Mouse (Mus musculus) lung, embryonic 14.5 days (tissue): ENCODE data around the gene Nf1. TPM values are rescaled to one million over a fixed set of nuclear protein-coding genes. Genes with fewer than 3 reads are reported as not detected.

Experiments used
- ATAC-seq: fragments of 200-750 bp; cut with Nextera tagmentation; 2 replicates; pipeline ENCODE4 v1.8.0; 2017; ENCODE audit warnings: mild to moderate bottlenecking, moderate TSS enrichment, moderate library complexity; ENCODE audit not compliant: insufficient read depth
- DNase-seq: peaks from one replicate; pipeline ENCODE4 v3.0.0-alpha.2; 2015
- H3K27ac ChIP-seq: fragments of 300-500 bp; sonication (generic); 2 replicates; pipeline ENCODE4 v1.5.1; 2014; ENCODE audit warnings: low read depth, mild to moderate bottlenecking, moderate library complexity
- H3K27me3 ChIP-seq: fragments of 300-500 bp; sonication (generic); 2 replicates; pipeline ENCODE4 v1.6.1; 2014; ENCODE audit warnings: low read length, control low read depth; ENCODE audit not compliant: insufficient read depth
- H3K36me3 ChIP-seq: fragments of 300-500 bp; sonication (generic); 2 replicates; pipeline ENCODE4 v1.6.1; 2014; ENCODE audit warnings: control low read depth; ENCODE audit not compliant: insufficient read depth
- H3K4me1 ChIP-seq: fragments of 300-500 bp; sonication (generic); 2 replicates; pipeline ENCODE4 v1.6.1; 2014; ENCODE audit warnings: antibody characterized with exemption, control low read depth; ENCODE audit not compliant: insufficient read depth
- H3K4me2 ChIP-seq: fragments of 300-500 bp; sonication (generic); 2 replicates; pipeline ENCODE4 v1.6.1; 2014; ENCODE audit warnings: mild to moderate bottlenecking
- H3K4me3 ChIP-seq: fragments of 300-500 bp; sonication (generic); 2 replicates; pipeline ENCODE4 v1.5.1; 2014; ENCODE audit warnings: low read depth, low read length
- H3K9ac ChIP-seq: fragments of 300-500 bp; sonication (generic); 2 replicates; pipeline ENCODE4 v1.6.1; 2014
- H3K9me3 ChIP-seq: fragments of 300-500 bp; sonication (generic); 2 replicates; pipeline ENCODE4 v1.6.1; 2016; ENCODE audit warnings: low read depth, low read length, control low read depth
- CTCF ChIP-seq: IDR thresholded peaks from 2 replicates; pipeline ENCODE4 v1.5.1; 2016; ENCODE audit warnings: antibody characterized with exemption, low read depth
- WGBS: fragments of 180-500 bp; shearing (Covaris S2); extraction: QIAGEN DNeasy Blood & Tissue Kit; methylation state at CpG from one replicate; pipeline ENCODE4 v1.1.7; 2014; 5-methylcytosine and 5-hydroxymethylcytosine counted together
- polyA plus RNA-seq: library from polyadenylated mRNA; unstranded; fragments of >200 nt; fragmentation: Nextera tagmentation; extraction: Ambion mirVana; gene quantifications from 2 replicates; pipeline ENCODE4 v1.2.1, GENCODE M21; 2014

The Nf1 gene
- polyA plus RNA-seq, result 10.2 and 12.6 TPM in 2 replicates

DNA sequence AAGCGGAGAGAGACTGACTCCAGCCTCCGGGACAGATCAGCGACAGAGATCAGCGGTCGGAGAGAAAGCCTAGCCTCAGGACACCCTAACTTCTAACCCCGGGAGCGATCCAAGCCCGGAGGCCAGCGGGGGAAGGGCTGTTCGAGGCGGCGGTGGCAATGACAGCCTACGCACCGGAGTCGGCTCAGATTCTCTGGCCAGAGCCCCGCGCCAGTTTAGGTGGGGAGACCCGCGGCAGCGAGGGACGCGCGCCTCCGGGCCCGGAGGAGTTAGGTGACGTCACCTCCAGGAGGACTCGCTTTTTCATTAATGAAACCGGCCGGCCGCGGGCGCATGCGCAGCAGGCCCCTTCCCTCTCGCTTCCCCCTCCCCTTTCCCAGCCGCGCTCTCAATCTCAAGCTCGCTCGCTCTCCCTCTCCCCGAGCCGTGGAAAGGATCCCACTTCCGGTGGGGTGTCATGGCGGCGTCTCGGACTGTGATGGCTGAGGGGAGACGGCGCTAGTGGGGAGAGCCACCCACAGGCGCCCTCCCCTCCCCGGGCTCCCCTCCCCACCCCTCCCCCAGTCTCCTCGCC is at the start of gene Nf1:
Gene Nf1, plus strand, starts transcription at position 460 of the 574 bp plus-strand sequence.
- ATAC-seq (peak; percentile 94), DNase-seq (peak; percentile 98)
- Histone ChIP-seq H3K4me1 (0 out of 2 replicates have a peak, but pooled peaks cover 3% of the 10 kb centered on the region), H3K4me2 (peak within 1 kb of the TSS; percentile 61), H3K27me3 (no peaks in the 10 kb centered on the region), H3K4me3 (peak within 1 kb of the TSS; percentile 93), H3K9me3 (no peaks in the 10 kb centered on the region), H3K27ac (peak within 1 kb of the TSS; percentile 94), H3K9ac (peak within 1 kb of the TSS; percentile 98), H3K36me3 (peaks cover 11% of the 10 kb centered on the region; the same call in 1 of the 2 replicates)
- WGBS, result under 1% methylated on average over 43 of the region's 49 CpGs
- TF ChIP-seq CTCF, result no peak

DNA sequence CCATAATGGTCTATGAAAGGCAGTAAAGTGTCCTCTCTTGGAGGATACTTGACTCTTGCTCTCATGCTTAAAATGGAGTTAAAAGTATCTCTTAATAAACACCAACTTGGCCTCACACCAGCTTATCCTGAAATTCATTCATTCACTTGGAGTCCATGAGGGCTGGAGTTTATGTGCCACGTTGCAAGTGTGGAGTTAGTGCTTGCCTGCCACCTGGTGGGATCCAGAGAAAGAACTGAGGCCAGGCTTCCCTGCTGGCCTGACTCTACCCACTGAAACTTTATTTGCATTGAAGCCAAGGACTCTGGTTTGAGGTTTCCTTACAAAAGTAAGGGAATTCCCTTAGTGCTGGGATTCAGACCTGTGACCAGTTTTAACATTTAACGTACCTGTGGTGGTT is 49.0 kb upstream of the Nf1 start:
- DNase-seq (peak; percentile 79), ATAC-seq (no peak)
- Histone ChIP-seq H3K4me2 (no peak overlapping the region), H3K27ac (no peak overlapping the region), H3K36me3 (no peaks in the 10 kb centered on the region), H3K4me3 (no peak overlapping the region), H3K9ac (no peak overlapping the region), H3K4me1 (peaks cover 8% of the 10 kb centered on the region), H3K27me3 (no peaks in the 10 kb centered on the region), H3K9me3 (no peaks in the 10 kb centered on the region)
- 33% methylated on average over 2 of the region's 2 CpGs for WGBS
- TF ChIP-seq CTCF, result peak; percentile 80

DNA sequence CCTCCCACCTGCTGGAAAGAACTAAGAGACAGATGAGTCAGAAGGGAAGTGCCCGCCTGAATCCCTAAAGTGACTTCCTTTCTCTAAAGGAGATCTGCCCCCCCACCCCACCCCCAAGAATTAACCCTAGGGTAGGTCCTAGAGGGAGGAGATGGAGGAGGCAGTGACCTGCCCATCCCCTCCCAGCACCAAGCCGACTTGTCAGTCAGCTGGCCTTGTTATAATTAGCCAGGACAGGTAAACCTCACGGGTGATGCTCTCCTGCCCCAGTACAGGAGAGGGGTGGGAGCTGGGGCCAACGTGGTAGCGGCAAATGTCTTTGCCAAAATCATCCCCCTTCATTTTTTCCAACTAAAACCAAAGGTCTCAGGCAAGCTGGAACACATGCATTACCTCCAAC is 47.8 kb upstream of the Nf1 start:
- Histone ChIP-seq H3K27me3 (no peaks in the 10 kb centered on the region), H3K9me3 (no peaks in the 10 kb centered on the region), H3K9ac (no peak overlapping the region), H3K4me2 (no peak overlapping the region), H3K4me3 (no peak overlapping the region), H3K27ac (no peak overlapping the region), H3K36me3 (no peaks in the 10 kb centered on the region), H3K4me1 (peaks cover 3% of the 10 kb centered on the region)
- no peak for TF ChIP-seq CTCF
- no peak for ATAC-seq
- WGBS, result 55% methylated on average over 5 of the region's 5 CpGs
- no peak for DNase-seq

DNA sequence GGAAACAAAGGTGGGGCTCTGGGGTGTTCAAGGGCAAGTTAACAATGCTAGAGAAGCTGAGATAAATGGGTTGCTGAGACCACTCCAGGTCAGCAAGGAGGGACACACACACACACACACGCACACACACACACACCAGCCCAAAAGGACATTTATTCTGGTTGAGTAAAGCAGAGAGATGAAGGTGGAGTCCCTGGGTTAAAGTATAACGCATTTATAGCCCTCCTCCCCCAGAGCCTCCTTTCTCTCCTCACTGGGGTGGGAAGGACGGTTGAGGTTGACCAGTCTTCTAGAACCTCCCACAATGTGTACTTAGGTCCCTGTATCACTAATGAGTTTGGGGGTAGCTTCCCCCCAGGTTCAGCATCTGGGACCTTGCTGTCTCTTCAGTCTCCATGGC is 47.4 kb upstream of the Nf1 start:
- no peak for ATAC-seq
- DNase-seq, result no peak

DNA sequence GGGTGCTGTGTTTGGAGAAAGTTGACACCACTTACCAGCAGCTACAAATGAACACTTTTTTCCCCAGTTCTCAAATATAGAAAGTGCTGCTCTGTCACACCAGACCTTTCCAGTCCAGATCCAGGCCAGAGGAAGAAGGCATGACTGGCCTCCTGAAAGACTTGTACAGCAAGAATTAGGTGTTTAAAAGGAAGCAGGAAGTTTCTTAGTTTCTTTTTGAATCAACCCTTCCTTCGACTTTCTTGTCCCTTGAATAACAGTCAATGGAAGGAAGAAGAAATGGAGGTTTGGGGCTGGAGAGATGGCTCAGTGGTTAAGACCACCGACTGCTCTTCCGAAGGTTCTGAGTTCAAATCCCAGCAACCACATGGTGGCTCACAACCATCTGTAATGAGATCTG is 46.5 kb upstream of the Nf1 start:
- TF ChIP-seq CTCF, result no peak
- WGBS, result 83% methylated on average over 3 of the region's 3 CpGs
- H3K27ac ChIP-seq, result no peak overlapping the region
- DNase-seq, result no peak
- no peaks in the 10 kb centered on the region for H3K36me3 ChIP-seq
- ATAC-seq, result no peak
- no peaks in the 10 kb centered on the region for H3K9me3 ChIP-seq
- no peak overlapping the region for H3K9ac ChIP-seq
- H3K4me3 ChIP-seq, result no peak overlapping the region
- H3K4me1 ChIP-seq, result no peaks in the 10 kb centered on the region
- no peak overlapping the region for H3K4me2 ChIP-seq
- no peaks in the 10 kb centered on the region for H3K27me3 ChIP-seq

More for the DNA sequence above, 47.4 kb upstream of the Nf1 start:
- no peaks in the 10 kb centered on the region for H3K36me3 ChIP-seq
- 67% methylated on average over 3 of the region's 3 CpGs for WGBS
- no peak overlapping the region for H3K4me2 ChIP-seq
- no peak for TF ChIP-seq CTCF
- H3K4me1 ChIP-seq, result peaks cover 3% of the 10 kb centered on the region; the same call in 1 of the 2 replicates
- H3K27me3 ChIP-seq, result no peaks in the 10 kb centered on the region
- no peak overlapping the region for H3K9ac ChIP-seq
- H3K27ac ChIP-seq, result no peak overlapping the region
- no peaks in the 10 kb centered on the region for H3K9me3 ChIP-seq
- H3K4me3 ChIP-seq, result no peak overlapping the region

DNA sequence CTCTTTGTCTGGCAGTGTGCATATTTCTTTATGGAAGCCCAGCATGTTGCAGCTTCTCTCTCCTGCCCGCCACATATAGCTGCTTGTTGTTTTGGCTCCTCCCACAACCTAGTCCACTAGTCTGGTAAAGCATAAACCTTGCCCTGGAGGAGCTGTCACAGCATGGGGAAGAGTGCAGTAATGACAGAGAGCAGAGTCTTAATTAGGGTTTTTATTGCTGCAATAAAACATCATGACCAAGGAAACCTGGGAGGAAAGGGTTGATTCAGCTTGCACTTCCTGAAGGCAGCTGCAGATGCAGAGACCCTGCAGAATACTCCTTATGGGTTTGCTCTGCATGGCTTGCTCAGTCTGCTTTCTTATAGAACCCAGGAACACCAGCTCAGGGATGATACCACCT is 45.5 kb upstream of the Nf1 start:
- Histone ChIP-seq H3K4me1 (no peaks in the 10 kb centered on the region), H3K9ac (no peak overlapping the region), H3K36me3 (no peaks in the 10 kb centered on the region), H3K4me3 (no peak overlapping the region), H3K27me3 (no peaks in the 10 kb centered on the region), H3K9me3 (no peaks in the 10 kb centered on the region), H3K4me2 (no peak overlapping the region), H3K27ac (no peak overlapping the region)
- no peak for ATAC-seq
- no peak for DNase-seq
- 55% methylated on average over 1 of the region's 1 CpGs for WGBS
- no peak for TF ChIP-seq CTCF

DNA sequence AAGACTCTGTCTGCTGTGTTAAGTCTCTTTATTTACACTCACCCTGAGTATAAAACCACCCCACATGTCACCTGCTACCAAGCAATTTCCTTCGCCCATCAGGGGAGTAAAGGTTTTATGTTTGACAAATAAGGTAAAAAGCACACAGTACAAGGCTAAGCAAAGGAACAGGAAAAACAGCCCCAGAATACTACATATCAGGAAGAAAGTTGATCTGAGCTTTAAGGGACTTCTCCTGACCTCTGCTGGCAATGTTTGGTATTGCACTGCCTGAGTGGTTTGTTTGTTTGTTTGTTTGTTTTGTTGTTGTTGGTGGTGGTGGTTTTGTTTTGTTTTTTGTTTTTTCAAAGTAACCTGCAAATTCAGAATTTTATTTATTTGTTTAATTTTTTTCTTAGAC is 43.3 kb upstream of the Nf1 start:
- DNase-seq, result peak; percentile 76

More for the DNA sequence above, 43.3 kb upstream of the Nf1 start:
- Histone ChIP-seq H3K4me2 (no peak overlapping the region), H3K27ac (no peak overlapping the region), H3K9ac (no peak overlapping the region), H3K27me3 (no peaks in the 10 kb centered on the region), H3K9me3 (no peaks in the 10 kb centered on the region), H3K4me1 (no peaks in the 10 kb centered on the region), H3K4me3 (no peak overlapping the region), H3K36me3 (no peaks in the 10 kb centered on the region)
- 38% methylated on average over 1 of the region's 1 CpGs for WGBS
- no peak for ATAC-seq
- peak; percentile 91 for TF ChIP-seq CTCF
